Mouse (Mus musculus) mouse trophoblast stem cell (cell line): Measurements from ENCODE around the gene Ctsd.
"Not testable (repeated sequence)": the region's sequence is repeated elsewhere in the genome, so short reads cannot be mapped to it uniquely, and the experiment has no call there.

ENCODE experiments used
- in situ Hi-C, 2 experiments: fragments of 300-500 bp; cut with MseI, MboI; formaldehyde crosslinking; loops; 2 replicates in 1 of 2; 3 replicates in 1 of 2; pipeline ENCODE4 v1.15.1; 2025

Ctsd gene

DNA sequence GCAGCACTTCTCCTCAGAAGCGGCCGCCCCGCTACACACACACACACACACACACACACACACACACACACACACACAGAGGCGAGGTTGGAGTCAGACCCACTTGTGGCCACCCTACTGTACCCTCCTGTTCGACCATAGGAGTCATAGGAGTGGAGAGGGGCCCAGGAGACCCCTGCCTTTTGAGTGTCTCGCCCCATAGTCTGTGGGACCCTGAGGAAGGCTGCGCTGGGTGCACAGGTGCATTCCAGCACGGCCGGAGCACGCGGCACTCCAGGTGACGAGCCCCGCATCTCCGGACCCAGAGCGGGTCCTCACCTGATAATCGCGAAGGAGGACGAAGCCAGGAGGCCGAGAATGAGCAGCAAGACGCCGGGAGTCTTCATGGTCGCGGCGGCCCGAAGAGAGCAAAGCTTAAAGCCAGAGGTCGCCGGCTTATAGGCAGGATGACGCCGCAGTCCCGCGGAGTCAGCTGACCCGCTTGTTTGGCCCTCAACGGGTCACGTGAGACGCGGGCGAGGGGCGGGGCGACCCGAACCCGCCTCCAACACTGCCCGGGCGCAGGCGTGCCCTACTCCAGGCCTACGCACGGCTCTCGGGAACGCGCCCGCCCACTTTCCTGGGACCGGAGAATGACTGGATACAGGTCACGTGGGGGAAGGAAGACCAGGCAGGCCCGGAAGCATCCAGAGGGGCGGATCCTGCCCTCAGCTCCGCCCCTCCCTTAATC is at the start of gene Ctsd:
Gene Ctsd, minus strand, starts transcription at position 620 of the 730 bp plus-strand sequence.
- in situ Hi-C loops, result no loop called here

DNA sequence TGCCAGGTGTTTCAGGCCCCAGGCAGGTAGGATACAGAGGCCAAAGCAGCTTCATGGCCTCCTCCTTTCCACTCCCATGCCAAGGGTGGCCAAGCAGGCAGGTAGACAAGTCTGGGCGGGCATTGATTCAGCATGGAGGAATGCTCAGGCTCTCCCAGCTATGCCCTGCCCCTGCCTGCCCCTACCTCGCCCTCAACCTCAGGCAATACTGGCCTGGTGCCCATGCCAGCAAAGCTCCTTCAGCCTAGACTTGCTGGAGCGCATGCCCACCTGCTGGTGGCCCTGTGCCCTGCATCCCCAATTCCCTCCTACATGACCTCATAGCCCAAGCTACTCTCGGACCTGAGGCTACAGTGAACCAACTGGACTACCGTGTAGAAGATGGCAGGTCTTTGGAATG is 49.5 kb upstream of the Ctsd start:
- in situ Hi-C loops, result no loop called here

DNA sequence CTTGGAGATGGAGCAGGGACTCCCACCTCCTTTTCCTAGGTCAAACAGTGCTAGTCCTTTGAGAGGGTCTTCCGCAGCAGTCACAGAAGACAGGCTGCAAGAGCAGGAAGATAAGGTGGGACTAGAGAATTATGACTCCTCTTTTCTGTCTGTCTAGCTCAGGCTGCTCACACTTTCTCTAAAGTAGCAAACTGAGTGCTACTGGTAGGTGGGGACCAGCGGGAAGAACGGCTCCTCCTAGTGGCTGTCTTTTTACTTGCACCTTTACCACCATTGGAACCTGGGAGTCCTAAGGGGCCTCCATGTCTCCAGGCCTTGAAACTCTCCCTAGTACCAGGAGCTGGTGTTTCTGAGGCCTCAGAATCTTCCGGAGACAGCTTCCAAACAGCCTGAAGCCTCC is 47.7 kb upstream of the Ctsd start:
- in situ Hi-C loops, result no loop called here

DNA sequence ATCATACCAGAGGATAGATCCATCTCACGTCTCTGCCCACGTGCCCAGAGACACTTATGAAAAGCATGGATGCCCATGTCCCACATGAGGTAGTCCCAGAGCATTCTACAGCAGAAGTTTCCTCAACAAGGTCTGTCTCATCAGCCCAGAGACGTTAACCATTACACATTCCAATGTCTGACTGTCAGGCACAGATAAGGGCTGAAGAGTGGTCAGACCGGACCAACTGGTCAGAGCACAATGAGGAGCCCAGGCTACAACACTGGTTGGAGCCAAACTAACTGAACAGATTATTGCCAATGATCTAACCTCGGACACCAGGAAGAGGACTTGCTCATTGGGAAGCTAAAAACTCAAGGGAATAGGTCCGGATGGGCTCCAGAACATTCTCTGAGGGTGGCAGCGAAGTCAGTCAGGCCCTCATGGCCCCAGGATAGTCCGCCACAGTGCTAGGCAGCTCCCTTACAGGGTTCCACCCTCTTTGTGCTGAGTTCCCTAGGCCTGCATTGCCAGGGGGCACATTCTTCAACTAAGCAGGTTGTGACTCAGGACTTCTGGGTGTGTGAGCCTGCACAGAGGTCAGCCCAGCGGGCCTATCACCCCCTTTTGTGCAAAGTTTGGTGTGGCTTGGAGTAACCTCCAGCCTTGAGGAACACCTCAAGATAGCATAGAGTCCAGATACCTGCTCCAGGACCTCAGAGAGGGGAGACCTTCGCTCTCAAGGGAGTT is 46.5 kb upstream of the Ctsd start, which contains the start of gene Syt8:
Gene Syt8, plus strand, starts transcription at position 714 of the 729 bp plus-strand sequence.
- in situ Hi-C loops, result no loop called here

DNA sequence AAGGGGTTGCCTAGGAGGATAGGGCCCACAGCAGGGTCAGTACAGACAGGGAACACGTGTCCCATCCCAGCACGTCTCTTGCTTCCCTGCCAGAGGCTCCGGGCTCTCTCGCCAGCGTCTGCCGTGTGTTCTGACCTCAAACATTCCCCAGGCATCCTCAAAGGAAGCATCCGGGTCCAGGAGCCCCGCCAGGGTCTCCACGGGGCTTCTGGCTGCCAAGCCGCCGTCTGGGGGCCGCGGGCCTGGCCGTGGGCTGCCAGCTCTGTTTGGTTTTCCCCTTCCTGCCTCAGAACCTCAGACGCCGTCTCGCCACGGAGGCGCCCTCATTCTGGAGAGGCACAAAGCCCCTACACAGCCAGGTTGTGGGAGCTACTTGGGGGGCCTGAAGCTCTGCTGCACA is 45.8 kb upstream of the Ctsd start:
- in situ Hi-C loops, result no loop called here

DNA sequence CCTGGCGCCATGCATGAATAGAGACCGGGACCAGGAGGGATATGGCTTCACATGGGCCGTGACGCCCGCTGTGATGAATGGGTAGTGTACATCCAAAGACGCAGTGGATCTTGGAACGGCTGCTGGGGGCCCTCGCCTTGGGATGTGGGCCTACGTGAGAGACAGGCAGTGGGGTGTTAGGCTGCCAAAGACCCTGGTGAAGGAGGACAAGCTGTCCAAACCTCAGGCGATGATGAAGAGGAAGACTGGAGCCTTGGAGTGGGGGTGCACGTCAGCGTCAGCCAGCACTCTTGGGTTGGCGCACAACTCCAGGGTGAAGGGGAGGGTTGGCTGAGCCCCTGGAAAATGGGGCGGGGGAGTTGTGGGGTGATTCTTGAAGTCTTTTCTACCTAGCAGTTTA is 43.3 kb upstream of the Ctsd start:
- in situ Hi-C loops, result no loop called here

DNA sequence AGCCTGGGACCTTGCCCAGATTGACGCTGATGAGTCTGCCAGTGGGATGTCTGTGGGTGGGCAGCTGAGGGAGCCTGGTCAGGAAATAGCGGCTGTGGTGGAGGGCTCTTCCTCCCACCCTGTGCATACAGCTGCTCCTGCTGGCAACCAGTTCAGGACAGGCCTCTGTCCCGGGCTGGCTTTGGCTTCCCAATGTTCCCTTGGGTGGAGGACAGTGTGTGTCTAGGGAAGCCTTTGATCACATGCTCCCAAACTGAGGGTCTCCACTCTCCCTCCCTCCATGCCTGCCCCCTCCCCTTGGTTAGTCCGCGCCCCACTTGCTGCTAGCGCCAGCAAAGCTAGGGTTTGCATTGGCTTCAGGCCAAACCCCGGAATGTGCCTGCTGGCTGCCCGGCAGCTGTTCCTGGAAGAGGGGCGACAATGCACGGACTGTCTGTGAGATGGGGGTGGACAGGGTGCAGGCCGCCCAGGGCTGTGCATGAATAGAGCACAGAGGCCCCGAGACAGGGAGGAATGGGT is 42.4 kb upstream of the Ctsd start:
- in situ Hi-C loops, result no loop called here

DNA sequence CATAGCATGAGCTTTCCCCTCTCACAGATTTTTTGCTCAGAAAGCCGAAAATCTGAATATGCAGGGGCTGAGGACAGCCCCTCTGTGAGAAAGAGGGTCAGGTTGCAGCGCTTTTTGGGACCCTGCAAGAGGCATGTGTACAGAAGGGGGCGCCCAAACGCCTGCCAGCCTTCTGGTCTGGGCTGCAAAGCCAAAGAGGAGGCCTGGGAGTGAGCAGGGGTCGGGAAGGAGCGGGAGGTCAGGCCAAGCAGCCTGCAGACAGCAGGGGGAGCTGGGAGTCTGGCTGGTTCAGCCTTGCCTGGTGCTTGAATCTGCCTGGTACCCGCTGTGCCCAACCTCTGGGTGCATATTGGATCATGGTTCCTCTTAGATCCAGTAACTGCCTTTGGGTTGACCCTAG is 40.4 kb upstream of the Ctsd start:
- in situ Hi-C loops, result loop anchor here in 1 of 2 experiments (5.0 kb wide), 1 partner anchor 96 kb away; no protein-coding TSS in a partner anchor

DNA sequence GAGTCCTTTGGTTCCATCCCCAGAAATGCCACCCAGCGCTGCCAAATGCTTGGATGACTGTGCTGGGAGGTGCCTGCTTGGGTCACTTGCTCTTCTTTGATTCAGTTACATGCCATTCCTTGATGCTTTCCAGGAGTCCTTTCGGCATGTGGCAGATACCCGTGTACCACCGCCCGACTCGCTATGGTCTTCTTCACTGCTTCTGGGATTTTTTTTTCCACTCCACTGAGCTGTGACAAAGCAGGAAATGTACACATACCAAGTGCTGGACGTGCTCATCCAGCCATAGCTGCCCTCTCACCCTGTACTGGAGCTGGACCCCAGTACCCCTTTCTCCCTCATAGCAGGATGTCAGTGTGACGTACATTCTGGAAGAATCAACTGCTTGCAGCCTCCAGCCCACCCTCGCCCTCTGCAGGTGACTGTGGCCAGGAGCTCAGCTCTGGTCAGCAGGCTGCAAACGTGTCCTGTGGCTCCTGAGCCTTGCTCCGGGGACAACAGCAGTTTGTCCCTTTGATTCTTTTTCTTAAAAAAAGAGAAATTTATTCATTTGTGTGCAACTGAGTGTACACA is 37.9 kb upstream of the Ctsd start:
- in situ Hi-C loops, result loop anchor here in 1 of 2 experiments (5.0 kb wide), 1 partner anchor 93 kb away; no protein-coding TSS in a partner anchor

DNA sequence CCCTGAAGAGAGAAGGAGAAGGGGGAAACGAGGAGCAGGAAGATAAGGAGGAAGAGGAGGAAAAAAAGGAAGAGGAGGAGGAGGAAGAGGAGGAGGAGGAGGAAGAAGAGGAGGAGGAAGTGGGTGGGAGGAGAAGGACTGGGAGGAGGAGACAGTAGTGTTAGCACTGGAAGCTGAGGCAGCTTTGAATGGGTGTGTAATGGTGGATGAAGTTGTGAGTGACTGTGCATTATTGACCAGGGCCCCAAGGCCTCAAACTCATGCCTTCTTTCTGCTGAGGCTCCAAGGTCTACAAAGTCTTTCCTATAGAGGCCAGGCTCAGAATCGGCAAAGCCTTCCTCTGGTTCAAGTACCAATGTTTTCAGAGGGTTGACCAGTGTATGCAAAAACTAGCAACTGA is 34.0 kb upstream of the Ctsd start:
- in situ Hi-C loops, result loop anchor here in 1 of 2 experiments (5.0 kb wide), 1 partner anchor 85 kb away; no protein-coding TSS in a partner anchor

DNA sequence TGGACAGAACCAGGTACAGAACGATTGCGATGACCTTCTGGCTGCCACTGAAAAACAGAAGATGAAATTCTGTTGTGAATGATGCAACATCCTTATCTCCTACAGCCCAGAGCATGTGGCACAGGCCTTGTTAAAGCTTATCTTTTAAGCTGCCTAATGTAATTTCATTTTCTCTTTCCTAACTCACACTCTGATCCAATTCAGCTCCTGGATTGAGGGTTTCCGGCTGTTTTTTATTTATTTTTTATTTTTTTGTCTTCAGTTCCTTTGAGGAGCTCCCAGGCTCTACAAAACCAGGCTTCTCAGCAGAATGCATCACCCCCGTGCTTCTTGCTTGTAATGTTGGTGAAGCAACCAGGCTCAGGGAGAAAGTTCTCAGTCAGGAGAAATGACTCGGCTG is 32.0 kb upstream of the Ctsd start:
- in situ Hi-C loops, result loop anchor here in 1 of 2 experiments (5.0 kb wide), 1 partner anchor 83 kb away; no protein-coding TSS in a partner anchor

DNA sequence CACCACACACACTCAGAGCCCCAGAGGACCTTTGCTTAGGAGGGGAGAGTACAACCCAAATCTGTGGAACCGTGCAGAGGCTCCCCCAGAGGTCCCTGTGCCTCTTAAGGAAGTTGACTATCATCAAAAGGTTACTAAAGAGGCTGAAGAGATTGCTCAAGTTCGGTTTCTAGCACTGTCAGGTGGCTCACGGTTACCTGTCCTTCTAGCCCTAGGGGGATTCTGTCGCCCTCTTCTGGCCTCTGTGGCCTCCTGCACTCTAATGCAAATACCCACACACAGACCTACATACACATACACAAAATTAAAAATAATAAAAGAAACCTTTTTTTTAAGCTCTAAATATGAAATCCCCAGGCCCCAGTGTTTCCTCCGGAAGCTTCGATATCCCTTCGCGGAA is 30.8 kb upstream of the Ctsd start:
- in situ Hi-C loops, result no loop called here

DNA sequence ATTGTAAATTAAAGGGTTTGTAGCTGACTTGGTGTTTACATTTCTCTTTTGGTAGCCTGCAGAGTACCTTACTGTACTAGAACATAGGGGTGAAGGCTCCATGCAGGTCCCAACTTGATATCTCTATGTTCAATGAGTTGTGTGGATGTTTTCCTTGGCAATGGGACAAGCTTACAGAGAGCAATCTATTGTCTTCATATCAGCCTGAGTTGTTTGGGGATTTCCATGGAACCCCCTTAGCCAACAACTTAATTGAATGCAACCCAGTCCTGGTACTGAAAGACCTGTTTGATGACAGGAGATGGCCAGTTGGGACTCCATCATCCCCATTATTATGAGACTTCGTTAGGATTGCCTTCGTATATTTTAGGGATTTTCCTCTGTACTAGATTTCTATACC is 30.2 kb upstream of the Ctsd start:
- in situ Hi-C loops, result no loop called here

DNA sequence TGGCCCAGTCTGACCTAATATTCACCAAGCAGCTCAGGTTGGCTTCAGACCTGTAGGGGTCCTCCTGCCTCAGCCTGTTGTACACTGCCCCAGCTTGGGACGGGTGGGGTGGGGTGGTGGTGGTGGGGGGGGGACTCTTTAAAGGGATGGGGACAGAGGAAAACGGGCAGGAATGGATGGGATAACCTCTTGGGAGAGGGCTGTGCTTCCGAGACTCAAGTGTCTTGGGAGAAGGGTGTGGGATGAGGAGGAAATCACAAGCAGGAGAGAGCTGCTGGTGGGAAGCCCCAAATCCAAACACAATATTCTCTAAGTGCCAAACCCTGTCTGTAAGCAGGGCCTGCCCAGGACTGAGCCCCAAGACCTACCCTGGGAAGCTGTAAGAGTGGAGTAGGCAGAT is 28.4 kb upstream of the Ctsd start:
- in situ Hi-C loops, result no loop called here

DNA sequence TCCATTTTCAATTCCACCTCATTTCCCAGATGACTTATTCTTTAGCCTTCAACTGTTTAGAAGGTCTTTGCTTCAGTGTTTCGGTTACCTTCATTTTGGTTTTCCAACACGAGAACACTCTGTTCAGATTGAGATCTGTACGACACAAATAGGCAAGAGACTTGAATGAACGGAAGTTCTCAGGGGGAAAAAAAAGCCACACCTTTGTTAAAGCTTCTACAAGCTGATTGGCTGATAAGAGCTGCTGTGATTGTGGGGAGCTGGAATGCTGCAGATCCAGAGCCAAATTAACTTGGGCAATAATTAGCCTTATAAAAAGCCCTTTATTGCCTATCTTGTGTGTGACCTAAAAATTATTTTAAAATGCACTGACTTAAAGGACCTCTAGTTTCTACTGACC is 27.5 kb upstream of the Ctsd start:
- in situ Hi-C loops, result no loop called here

DNA sequence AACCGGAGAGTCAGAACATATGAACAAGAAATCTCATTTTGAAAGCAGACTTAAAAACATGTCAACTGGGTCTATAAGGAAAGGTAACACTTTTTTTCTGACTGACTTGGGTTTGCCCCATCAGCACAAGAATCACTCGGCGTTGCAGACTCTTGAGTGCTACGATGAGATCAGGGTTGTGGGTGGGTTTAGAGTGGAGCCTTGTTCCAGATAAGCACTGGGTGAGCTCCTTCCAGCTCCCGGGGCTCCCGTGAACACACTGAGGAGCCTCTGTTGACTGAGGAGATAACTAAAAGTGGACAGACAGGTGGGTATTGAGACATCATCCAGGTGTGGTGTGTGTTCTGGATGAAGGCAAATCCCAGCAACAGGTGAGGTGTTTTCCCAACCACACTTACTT is 25.4 kb upstream of the Ctsd start:
- in situ Hi-C loops, result no loop called here

DNA sequence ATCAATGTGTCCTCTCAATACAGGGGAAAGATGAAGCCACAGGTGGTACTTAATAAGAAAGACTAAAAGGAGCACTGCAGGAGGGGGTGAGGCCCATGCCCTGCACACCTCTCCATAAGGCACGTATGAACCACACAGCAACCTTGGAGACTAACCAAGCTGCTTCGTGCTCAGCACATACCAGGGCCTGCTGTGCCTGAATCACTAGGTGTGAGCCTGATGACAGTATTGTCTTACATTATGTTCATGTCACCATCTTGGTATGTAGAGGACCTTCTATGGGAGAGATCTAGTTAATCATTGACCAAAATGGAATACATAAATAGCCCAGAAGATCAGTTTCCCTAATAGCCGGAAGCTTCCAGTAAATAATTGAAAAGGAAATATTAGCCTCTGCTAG is 21.8 kb upstream of the Ctsd start:
- in situ Hi-C loops, result no loop called here

DNA sequence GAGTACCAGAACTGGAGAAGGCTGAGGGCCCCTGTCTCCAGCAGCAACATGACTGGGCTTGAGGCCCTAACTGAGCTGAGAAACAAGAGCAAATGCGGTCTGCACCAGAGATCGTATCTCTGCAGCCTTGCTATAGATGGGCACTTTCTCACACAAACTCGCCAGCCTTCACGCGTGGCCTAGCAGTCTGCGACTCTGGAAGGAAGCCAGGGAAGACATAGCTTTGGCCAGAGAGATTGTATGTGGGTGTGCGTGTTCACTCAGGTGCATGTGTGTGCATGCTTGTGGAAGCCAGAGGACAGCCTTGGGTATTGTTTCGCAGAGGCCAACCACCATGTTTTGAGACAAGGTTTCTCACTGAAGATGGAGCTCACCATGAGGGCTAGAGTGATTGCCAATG is 20.8 kb upstream of the Ctsd start:
- in situ Hi-C loops, result no loop called here

DNA sequence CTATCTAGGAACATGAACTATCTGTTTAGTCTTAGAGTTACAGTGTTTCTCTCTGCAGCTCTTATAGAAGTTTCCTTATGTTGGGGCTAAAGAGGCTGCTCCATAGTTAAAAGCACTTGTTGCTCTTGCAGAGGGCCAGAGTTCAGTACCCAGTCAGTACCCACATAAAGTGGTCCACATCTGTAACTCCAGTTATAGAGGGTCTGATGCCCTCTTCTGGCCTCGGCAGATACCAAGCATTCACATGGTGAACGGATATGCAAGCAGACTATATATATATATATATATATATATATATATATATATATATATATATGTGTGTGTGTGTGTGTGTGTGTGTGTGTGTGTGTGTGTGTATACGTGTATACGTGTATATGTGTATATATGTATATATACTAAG is 20.1 kb upstream of the Ctsd start:
- in situ Hi-C loops, result no loop called here

DNA sequence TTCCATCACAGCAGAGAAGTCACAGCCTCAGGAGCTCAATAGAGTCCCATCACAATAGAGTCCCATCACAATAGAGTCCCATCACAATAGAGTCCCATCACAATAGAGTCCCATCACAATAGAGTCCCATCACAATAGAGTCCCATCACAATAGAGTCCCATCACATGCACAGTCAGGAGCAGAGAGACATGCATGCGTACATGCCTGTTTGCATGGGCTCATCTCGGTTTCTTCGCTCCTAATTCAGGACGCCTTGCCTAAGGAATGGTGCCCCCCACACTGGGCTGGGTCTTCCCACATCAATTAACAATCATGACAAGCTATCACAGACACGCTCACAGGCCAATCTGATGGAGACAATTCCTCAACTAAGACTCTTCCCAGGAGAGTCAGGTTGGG is 17.3 kb upstream of the Ctsd start:
- in situ Hi-C loops, result not testable (repeated sequence)

DNA sequence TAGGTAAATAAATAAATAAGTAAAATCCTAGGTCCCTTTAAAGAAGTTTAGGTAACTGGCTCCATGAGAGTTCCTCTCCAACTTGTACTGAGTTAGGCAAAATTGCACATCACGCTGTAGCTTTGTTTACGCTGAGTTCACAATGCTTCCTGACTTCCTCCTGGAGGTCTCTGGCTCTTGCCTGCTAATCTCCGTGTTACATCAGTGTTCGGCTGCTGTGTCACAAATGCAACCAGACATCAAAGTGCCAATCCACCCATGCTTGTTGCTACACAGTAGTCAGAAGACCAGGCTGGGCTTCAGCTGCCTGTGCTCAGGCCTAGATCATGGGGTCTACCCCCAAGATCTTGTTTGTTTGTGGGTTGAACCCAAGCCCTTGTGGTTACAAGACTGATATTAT is 15.8 kb upstream of the Ctsd start:
- in situ Hi-C loops, result no loop called here

DNA sequence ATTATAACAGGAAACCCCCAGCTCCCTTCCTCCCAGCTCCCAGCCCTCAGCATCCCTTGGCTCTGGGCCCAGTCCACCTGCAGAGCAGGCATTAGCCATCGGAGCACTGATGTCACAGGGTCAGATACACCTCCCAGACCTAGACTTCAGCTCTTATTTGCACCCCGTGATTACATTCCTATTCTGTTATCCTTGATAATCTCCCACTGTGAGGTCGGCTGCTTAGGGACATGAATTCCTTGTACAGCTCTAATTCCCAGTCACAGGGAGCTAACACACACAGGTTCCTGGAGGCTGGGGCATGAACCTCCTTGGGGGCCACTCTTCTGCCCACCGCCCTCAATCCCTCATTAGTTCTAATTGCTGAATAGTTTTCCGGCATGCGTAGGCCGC is 12.9 kb upstream of the Ctsd start:
- in situ Hi-C loops, result no loop called here
